Mouse (Mus musculus): ENCODE data around the gene 4930452B06Rik. TPM values are rescaled to one million over a fixed set of nuclear protein-coding genes. Genes with fewer than 3 reads are reported as not detected.
"Not testable (repeated sequence)": the region's sequence is repeated elsewhere in the genome, so short reads cannot be mapped to it uniquely, and the experiment has no call there.

The 4930452B06Rik gene
- polyA plus RNA-seq, 1 experiment from 2014 or later, result 4.2 TPM

DNA sequence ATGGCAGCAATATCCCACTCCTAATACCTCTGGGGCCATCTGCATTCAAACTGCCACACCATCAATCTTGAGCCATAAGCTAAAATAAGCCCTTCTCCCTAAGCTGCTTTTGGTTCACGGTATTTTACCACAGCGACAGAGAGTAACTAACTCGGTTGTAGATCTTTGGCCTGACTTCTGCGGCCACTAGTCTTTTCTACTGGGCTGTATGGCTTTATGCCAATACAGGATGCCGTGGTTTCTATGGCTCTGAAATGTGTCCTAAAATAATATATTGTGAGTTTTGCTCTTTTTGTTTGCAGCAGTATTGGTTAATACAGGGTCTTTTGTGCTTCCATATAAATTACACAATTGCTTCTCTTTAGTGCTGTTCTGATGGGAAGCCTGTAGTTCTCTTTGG is 37.6 kb downstream of the 4930452B06Rik start:
- no peaks in the 10 kb centered on the region for H3K4me1 ChIP-seq (ENCODE audit: control insufficient read depth, low read depth, low read length)
- H3K27ac ChIP-seq (ENCODE audit: low read length), result no peak overlapping the region
- H3K27me3 ChIP-seq (ENCODE audit: control insufficient read depth, insufficient read depth, low read depth, low read length), result no peaks in the 10 kb centered on the region
- no peak overlapping the region for H3K9ac ChIP-seq (ENCODE audit: low read depth, low read length)
- no peaks in the 10 kb centered on the region for H3K36me3 ChIP-seq (ENCODE audit: control insufficient read depth, insufficient read depth)
- no peaks in the 10 kb centered on the region for H3K9me3 ChIP-seq (replicated peaks; ENCODE audit: control insufficient read depth, low read length)
- H3K4me3 ChIP-seq (ENCODE audit: low read depth, low read length), result no peak overlapping the region
- 47% methylated on average over 5 of the region's 5 CpGs for WGBS (ENCODE audit: insufficient replicate concordance)
- ATAC-seq (ENCODE audit: low read depth), result no peak
- H3K4me2 ChIP-seq (ENCODE audit: low read depth, low read length), result no peak overlapping the region

DNA sequence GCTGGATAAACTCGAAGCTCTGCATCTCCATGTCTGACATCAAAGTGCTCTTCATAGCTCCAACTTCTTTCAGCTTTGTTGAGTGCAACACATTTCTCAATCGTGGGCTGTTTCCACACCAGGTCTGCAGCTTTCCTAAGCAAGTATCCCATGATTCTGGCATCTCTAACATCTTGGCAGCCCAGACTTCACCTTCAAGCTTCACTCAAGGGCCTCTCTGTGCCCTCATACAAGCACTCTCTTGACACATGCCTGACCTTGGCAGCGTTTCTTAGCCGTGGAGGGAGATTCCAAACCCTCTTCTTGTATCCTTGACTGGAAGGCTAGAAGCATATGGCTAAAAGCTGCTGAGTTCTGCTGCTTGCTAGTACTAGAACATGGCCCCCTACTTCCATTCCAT is 38.6 kb downstream of the 4930452B06Rik start:
- H3K27me3 ChIP-seq (ENCODE audit: control insufficient read depth, insufficient read depth, low read depth, low read length), result no peaks in the 10 kb centered on the region
- no peaks in the 10 kb centered on the region for H3K9me3 ChIP-seq (replicated peaks; ENCODE audit: control insufficient read depth, low read length)
- no peak overlapping the region for H3K4me3 ChIP-seq (ENCODE audit: low read depth, low read length)
- no peak for ATAC-seq (ENCODE audit: low read depth)
- H3K27ac ChIP-seq (ENCODE audit: low read length), result no peak overlapping the region
- WGBS (ENCODE audit: insufficient replicate concordance), result 57% methylated on average over 4 of the region's 4 CpGs
- H3K9ac ChIP-seq (ENCODE audit: low read depth, low read length), result no peak overlapping the region
- H3K4me2 ChIP-seq (ENCODE audit: low read depth, low read length), result no peak overlapping the region
- H3K36me3 ChIP-seq (ENCODE audit: control insufficient read depth, insufficient read depth), result no peaks in the 10 kb centered on the region
- no peaks in the 10 kb centered on the region for H3K4me1 ChIP-seq (ENCODE audit: control insufficient read depth, low read depth, low read length)

- no peaks in the 10 kb centered on the region for H3K27me3 ChIP-seq (ENCODE audit: control insufficient read depth, insufficient read depth, low read depth, low read length)
- 35% methylated on average over 6 of the region's 6 CpGs for WGBS (ENCODE audit: insufficient replicate concordance)
- ATAC-seq (ENCODE audit: low read depth), result no peak
- no peak overlapping the region for H3K27ac ChIP-seq (ENCODE audit: low read length)
- no peaks in the 10 kb centered on the region for H3K9me3 ChIP-seq (replicated peaks; ENCODE audit: control insufficient read depth, low read length)
- no peaks in the 10 kb centered on the region for H3K36me3 ChIP-seq (ENCODE audit: control insufficient read depth, insufficient read depth)
- H3K4me3 ChIP-seq (ENCODE audit: low read depth, low read length), result no peak overlapping the region
- H3K4me2 ChIP-seq (ENCODE audit: low read depth, low read length), result no peak overlapping the region
- no peaks in the 10 kb centered on the region for H3K4me1 ChIP-seq (ENCODE audit: control insufficient read depth, low read depth, low read length)
- no peak overlapping the region for H3K9ac ChIP-seq (ENCODE audit: low read depth, low read length)
Observed at GRCm38 (mm10) chr14:8621164-8621563, 44.9 kb downstream of the 4930452B06Rik start.

DNA sequence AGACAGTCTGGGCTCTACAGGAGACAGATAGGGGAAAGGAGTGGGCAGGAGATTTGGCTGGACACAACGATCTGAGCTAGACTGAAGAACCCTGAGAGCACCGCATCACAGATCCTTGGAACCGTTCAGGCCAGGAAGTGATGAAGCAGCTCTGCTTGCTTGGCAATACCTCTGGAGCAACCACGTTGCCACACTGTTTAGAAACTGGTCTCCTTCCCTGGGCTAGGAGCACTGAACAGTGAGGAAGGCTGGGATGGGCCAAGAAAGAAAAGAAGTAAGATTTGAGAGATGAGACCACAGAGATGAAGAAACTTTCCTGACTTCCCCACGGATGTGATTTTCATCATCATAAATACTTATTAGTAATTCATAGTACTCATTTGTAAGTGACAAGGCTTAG is 45.5 kb downstream of the 4930452B06Rik start:
- Histone ChIP-seq H3K27ac (ENCODE audit: low read length) (no peak overlapping the region), H3K4me2 (ENCODE audit: low read depth, low read length) (no peak overlapping the region), H3K9ac (ENCODE audit: low read depth, low read length) (no peak overlapping the region), H3K4me1 (ENCODE audit: control insufficient read depth, low read depth, low read length) (no peaks in the 10 kb centered on the region), H3K9me3 (replicated peaks; ENCODE audit: control insufficient read depth, low read length) (no peaks in the 10 kb centered on the region), H3K36me3 (ENCODE audit: control insufficient read depth, insufficient read depth) (no peaks in the 10 kb centered on the region), H3K4me3 (ENCODE audit: low read depth, low read length) (no peak overlapping the region), H3K27me3 (ENCODE audit: control insufficient read depth, insufficient read depth, low read depth, low read length) (no peaks in the 10 kb centered on the region)
- WGBS (ENCODE audit: insufficient replicate concordance), result 53% methylated on average over 5 of the region's 5 CpGs
- ATAC-seq (ENCODE audit: low read depth), result 0 out of 2 replicates have a peak, but pooled peaks have one; percentile 30

DNA sequence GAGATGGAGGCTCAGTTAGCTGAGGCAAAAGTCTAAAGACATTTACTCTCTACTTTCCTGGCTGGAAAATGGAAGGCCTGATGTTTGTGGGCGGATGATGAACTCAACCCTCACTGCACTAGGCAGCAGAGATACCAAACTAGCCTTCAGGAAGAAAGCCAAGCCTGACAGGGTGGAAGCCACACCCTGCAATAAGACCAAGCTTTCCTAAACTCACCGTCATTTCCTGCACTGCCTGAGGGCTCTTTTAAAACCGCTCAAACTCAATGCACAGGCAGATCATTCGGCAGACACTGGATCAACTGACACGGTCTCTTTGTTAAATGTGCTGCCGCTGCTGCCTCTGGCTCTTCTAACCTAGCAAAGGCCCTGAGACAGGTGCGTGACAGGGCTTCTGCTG is 50.4 kb downstream of the 4930452B06Rik start:
- no peak overlapping the region for H3K4me3 ChIP-seq (ENCODE audit: low read depth, low read length)

GRCm38 (mm10) chr14:8614430-8614829 is 51.6 kb downstream of the 4930452B06Rik start:
- not testable (repeated sequence) for H3K27ac ChIP-seq (ENCODE audit: low read length); ATAC-seq (ENCODE audit: low read depth); H3K9ac ChIP-seq (ENCODE audit: low read depth, low read length); H3K27me3 ChIP-seq (ENCODE audit: control insufficient read depth, insufficient read depth, low read depth, low read length); H3K4me1 ChIP-seq (ENCODE audit: control insufficient read depth, low read depth, low read length); H3K36me3 ChIP-seq (ENCODE audit: control insufficient read depth, insufficient read depth); H3K9me3 ChIP-seq (replicated peaks; ENCODE audit: control insufficient read depth, low read length); H3K4me3 ChIP-seq (ENCODE audit: low read depth, low read length); H3K4me2 ChIP-seq (ENCODE audit: low read depth, low read length)
- 73% methylated on average over 1 of the region's 1 CpGs for WGBS (ENCODE audit: insufficient replicate concordance)

More for the DNA sequence above, 50.4 kb downstream of the 4930452B06Rik start:
- no peaks in the 10 kb centered on the region; the same call in 1 of the 2 replicates for H3K4me1 ChIP-seq (ENCODE audit: control insufficient read depth, low read depth, low read length)
- no peak overlapping the region for H3K27ac ChIP-seq (ENCODE audit: low read length)
- H3K4me2 ChIP-seq (ENCODE audit: low read depth, low read length), result no peak overlapping the region
- no peaks in the 10 kb centered on the region for H3K9me3 ChIP-seq (replicated peaks; ENCODE audit: control insufficient read depth, low read length)
- H3K27me3 ChIP-seq (ENCODE audit: control insufficient read depth, insufficient read depth, low read depth, low read length), result no peaks in the 10 kb centered on the region
- no peak for ATAC-seq (ENCODE audit: low read depth)
- WGBS (ENCODE audit: insufficient replicate concordance), result 37% methylated on average over 7 of the region's 7 CpGs
- no peaks in the 10 kb centered on the region for H3K36me3 ChIP-seq (ENCODE audit: control insufficient read depth, insufficient read depth)
- H3K9ac ChIP-seq (ENCODE audit: low read depth, low read length), result no peak overlapping the region

GRCm38 (mm10) chr14:8612080-8612479 is 54.0 kb downstream of the 4930452B06Rik start:
- H3K27me3 ChIP-seq (ENCODE audit: control insufficient read depth, insufficient read depth, low read depth, low read length), result no peaks in the 10 kb centered on the region
- no peak overlapping the region for H3K4me2 ChIP-seq (ENCODE audit: low read depth, low read length)
- peak overlapping the region; percentile 59 for H3K27ac ChIP-seq (ENCODE audit: low read length)
- no peak overlapping the region for H3K4me3 ChIP-seq (ENCODE audit: low read depth, low read length)
- H3K4me1 ChIP-seq (ENCODE audit: control insufficient read depth, low read depth, low read length), result no peaks in the 10 kb centered on the region; the same call in 1 of the 2 replicates
- H3K9ac ChIP-seq (ENCODE audit: low read depth, low read length), result no peak overlapping the region
- ATAC-seq (ENCODE audit: low read depth), result peak; percentile 90
- no peaks in the 10 kb centered on the region for H3K9me3 ChIP-seq (replicated peaks; ENCODE audit: control insufficient read depth, low read length)
- H3K36me3 ChIP-seq (ENCODE audit: control insufficient read depth, insufficient read depth), result no peaks in the 10 kb centered on the region

DNA sequence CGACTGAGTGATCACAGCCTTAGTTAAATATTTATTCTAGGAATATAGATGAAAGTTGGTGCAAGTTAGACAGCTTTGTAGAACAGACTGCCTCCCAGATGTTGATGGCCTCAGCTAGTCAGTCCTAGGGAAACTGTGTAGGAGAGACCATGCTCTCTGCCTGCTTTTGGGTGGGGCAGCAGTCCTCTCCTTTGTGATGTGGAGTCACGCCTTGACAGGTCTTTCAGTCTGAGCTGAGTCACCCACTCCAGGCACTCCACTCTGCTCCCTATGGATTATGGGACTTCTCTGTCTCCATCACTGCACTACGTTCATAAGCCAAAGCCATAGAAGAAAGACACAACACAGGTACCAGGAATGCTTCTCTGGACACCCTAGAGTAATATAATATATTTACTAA is 55.9 kb downstream of the 4930452B06Rik start:
- H3K4me2 ChIP-seq (ENCODE audit: low read depth, low read length), result no peak overlapping the region
- no peaks in the 10 kb centered on the region for H3K9me3 ChIP-seq (replicated peaks; ENCODE audit: control insufficient read depth, low read length)
- H3K9ac ChIP-seq (ENCODE audit: low read depth, low read length), result no peak overlapping the region
- H3K27ac ChIP-seq (ENCODE audit: low read length), result no peak overlapping the region
- no peaks in the 10 kb centered on the region for H3K27me3 ChIP-seq (ENCODE audit: control insufficient read depth, insufficient read depth, low read depth, low read length)
- WGBS (ENCODE audit: insufficient replicate concordance), result 57% methylated on average over 3 of the region's 3 CpGs
- no peak for ATAC-seq (ENCODE audit: low read depth)
- no peaks in the 10 kb centered on the region; the same call in 1 of the 2 replicates for H3K4me1 ChIP-seq (ENCODE audit: control insufficient read depth, low read depth, low read length)
- no peak overlapping the region for H3K4me3 ChIP-seq (ENCODE audit: low read depth, low read length)
- no peaks in the 10 kb centered on the region for H3K36me3 ChIP-seq (ENCODE audit: control insufficient read depth, insufficient read depth)

DNA sequence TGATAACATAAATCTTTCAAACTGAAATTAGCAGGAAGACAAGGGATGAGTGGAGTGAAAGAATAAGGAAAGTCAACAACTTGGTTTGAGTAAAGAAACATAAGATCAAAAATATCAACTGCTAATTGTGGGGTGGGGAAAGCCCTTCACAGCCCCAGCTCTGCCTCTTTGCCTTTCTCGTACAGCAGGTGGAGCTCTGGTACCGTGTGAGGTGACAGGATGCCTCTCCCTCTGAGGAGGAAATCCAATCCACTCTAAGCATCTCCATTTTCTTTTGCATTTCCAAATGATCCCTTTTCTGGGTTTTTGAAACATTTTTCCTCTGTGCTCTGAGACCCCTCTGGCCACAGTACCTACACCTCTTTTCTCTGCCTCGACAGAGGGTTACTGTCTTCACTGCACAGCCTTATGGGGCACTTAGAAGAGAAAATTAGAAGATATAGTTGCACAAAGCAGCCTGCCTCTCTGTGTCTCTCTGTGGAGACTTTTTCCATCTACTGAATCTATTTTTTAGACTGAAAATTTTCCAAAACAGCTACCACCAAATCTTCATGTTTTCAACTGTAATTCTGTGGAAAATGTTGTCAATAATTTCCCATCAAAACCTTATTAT is 57.4 kb downstream of the 4930452B06Rik start:
- H3K4me3 ChIP-seq (ENCODE audit: low read depth, low read length), result no peak overlapping the region
- H3K4me2 ChIP-seq (ENCODE audit: low read depth, low read length), result no peak overlapping the region
- no peak overlapping the region for H3K9ac ChIP-seq (ENCODE audit: low read depth, low read length)
- WGBS (ENCODE audit: insufficient replicate concordance), result 7% methylated on average over 3 of the region's 3 CpGs
- no peak for ATAC-seq (ENCODE audit: low read depth)
- H3K9me3 ChIP-seq (replicated peaks; ENCODE audit: control insufficient read depth, low read length), result no peaks in the 10 kb centered on the region
- H3K27me3 ChIP-seq (ENCODE audit: control insufficient read depth, insufficient read depth, low read depth, low read length), result no peaks in the 10 kb centered on the region
- H3K4me1 ChIP-seq (ENCODE audit: control insufficient read depth, low read depth, low read length), result no peaks in the 10 kb centered on the region; the same call in 1 of the 2 replicates
- no peak overlapping the region for H3K27ac ChIP-seq (ENCODE audit: low read length)
- H3K36me3 ChIP-seq (ENCODE audit: control insufficient read depth, insufficient read depth), result no peaks in the 10 kb centered on the region

Measured in liver, embryonic 16.5 days (tissue).